Mouse (Mus musculus) gastrocnemius, postnatal 25 days (tissue): ENCODE measurements around the gene Med6. TPM values are rescaled to one million over a fixed set of nuclear protein-coding genes. Genes with fewer than 3 reads are reported as not detected.
"Not testable (repeated sequence)": the region's sequence is repeated elsewhere in the genome, so short reads cannot be mapped to it uniquely, and the experiment has no call there.

Source experiments
- DNase-seq: peaks from one replicate; pipeline ENCODE4 v3.0.0; 2022
- total RNA-seq, 2 experiments: library from RNA; stranded (reverse); gene quantifications; 1 replicate in 1 of 2; 2 replicates in 1 of 2; pipeline ENCODE4 v1.2.3; 2021

Gene Med6
- total RNA-seq, 2 experiments from 2014 or later, result 9.9 to 12.8 TPM

GRCm38 (mm10) chr12:81564173-81564572 is 30.6 kb downstream of the Med6 start:
- no peak for DNase-seq

DNA sequence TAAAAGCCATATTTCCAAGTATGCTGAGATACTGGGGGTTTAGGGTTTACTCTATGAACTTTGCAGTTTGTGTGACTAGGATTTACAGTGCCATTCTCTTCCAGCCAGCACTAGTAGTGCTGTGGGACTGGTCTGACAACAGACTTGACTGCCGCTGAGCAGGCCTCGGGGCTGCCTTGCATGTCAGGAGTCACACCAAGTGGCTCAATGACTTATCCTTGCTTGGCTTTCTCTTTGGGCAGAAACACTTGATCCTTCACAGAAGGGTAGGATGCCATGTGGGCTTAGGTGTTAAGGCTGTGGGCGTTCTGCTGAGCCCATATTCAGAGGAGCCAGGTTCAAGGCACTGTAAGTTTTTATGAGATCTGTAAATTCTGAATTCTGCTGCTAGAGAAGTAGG is 45.5 kb downstream of the Med6 start:
- no peak for DNase-seq

GRCm38 (mm10) chr12:81547163-81547562 is 47.6 kb downstream of the Med6 start:
- DNase-seq, result no peak

- no peak for DNase-seq
Observed at GRCm38 (mm10) chr12:81533029-81533419, 61.8 kb downstream of the Med6 start.

DNA sequence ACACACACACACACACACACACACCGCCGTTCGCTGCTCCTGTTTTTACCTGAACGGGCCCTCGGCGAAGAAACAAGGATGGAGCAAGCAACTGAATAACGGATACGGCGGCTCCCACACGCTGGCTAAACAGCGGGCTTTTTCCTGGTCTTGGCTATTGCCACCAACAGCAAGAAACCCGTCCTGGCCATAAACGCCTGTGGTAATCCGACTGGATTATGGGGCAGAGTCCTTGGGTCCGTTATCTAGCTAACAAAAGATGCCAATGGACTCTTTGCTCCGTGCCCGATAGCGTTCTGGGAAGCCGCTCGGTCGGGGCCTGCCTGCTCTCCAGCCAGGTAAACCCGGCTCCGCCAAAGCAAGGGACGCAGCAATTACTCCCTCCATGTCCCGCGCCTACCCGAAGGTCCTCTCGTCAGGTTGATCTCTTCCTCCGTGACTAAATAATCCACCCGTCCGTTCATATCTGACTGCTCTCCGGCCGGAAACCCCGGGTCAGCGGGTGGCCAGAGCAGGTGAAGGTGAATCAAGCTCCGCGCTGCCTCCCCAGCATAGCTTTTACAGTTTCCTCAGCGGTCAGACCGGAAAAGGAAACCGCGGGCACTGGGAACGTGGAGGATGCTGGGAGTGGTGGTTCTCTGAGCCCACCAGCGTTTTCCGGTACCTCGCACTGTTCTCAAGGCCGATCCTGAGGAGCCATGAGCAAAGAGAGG is 62.3 kb downstream of the Med6 start, which contains the start of the genes Gm20498 and Synj2bp:
Gene Gm20498 (minus strand): TSS at position 590 of the 713 bp plus-strand sequence.
Gene Synj2bp (minus strand): TSS at position 596 of the 713 bp plus-strand sequence.
- peak; percentile 73 for DNase-seq

DNA sequence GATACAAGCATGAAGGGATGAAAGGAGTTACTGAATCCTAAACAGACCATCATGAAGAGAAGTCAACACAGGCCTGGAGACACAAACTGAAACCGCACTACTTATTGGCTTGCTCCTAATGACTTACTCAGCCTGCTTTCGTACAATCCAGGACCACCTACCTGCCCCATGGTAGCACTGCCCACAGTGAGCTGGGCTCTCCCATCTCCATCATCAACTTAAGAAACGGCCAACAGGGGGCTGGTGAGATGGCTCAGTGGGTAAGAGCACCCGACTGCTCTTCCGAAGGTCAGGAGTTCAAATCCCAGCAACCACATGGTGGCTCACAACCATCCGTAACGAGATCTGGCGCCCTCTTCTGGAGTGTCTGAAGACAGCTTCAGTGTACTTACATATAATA is 64.2 kb downstream of the Med6 start:
- not testable (repeated sequence) for DNase-seq

Other genes starting within 250 kb of the Med6 start
- under 1 TPM; 0.77 to 0.94 TPM for gene Gm4787, start 215.5 kb downstream of the Med6 start, total RNA-seq
- 1 to 10 TPM in 1 of 2 experiments, under 1 TPM in 1; 0.79 to 1.4 TPM for gene Adam4, start 173.1 kb downstream of the Med6 start, total RNA-seq
- gene Cox16, start 109.9 kb downstream of the Med6 start, total RNA-seq, result 10 to 100 TPM; 74.9 to 75.6 TPM
- gene Gm20498, start 62.1 kb downstream of the Med6 start, total RNA-seq, result 10 to 100 TPM; 34.2 to 37.1 TPM
- gene Synj2bp, start 62.1 kb downstream of the Med6 start, total RNA-seq, result 10 to 100 TPM; 31.3 to 40.4 TPM
- not detected for gene Adam21, start 26.5 kb downstream of the Med6 start, total RNA-seq
- gene Ttc9, start 36.2 kb upstream of the Med6 start, total RNA-seq, result 10 to 100 TPM in 1 of 2 experiments, 1 to 10 TPM in 1; 8.4 to 14.1 TPM
- gene Map3k9, start 186.2 kb upstream of the Med6 start, total RNA-seq, result under 1 TPM; 0.08 to 0.13 TPM